Comparison of ENCODE assay signal across 27 mouse cellular contexts in genomic region chr2:133748493-133748892, GRCm38 (mm10).
DNase-seq lines count a peak whose midpoint lies in the region; ATAC-seq lines count a peak whose summit lies in the region.
"Had no signal": no experiment of that assay in that cellular context is flagged by ENCODE, and none has a peak within 500 bp of the region (broad histone marks: within the 10 kb centered on the region; RNA-seq: fewer than 3 reads in every experiment).

No protein-coding gene starts in this region.

- no peak overlapping the region for H3K9ac ChIP-seq in forebrain, embryonic 11.5 days (ENCODE audit: low read length)
- no peak overlapping the region for H3K9ac ChIP-seq in forebrain, embryonic 15.5 days (replicated peaks)
- H3K9ac ChIP-seq in kidney, embryonic 14.5 days (ENCODE audit: low read depth, low read length): no peak overlapping the region
- no peak overlapping the region for H3K9ac ChIP-seq in neural tube, embryonic 12.5 days
- H3K9ac ChIP-seq: embryonic facial prominence, embryonic 13.5 days; heart, embryonic 13.5 days; hindbrain, embryonic 14.5 days had no signal

- no peaks in the 10 kb centered on the region for H3K36me3 ChIP-seq in forebrain, embryonic 11.5 days (ENCODE audit: control insufficient read depth, insufficient read depth, low read length)
- no peaks in the 10 kb centered on the region for H3K36me3 ChIP-seq in forebrain, embryonic 15.5 days
- H3K36me3 ChIP-seq in kidney, embryonic 14.5 days (ENCODE audit: control insufficient read depth, insufficient read depth, low read length): no peaks in the 10 kb centered on the region
- H3K36me3 ChIP-seq in neural tube, embryonic 12.5 days: no peaks in the 10 kb centered on the region
- H3K36me3 ChIP-seq: embryonic facial prominence, embryonic 10.5 days; embryonic facial prominence, embryonic 13.5 days; heart, embryonic 10.5 days; heart, embryonic 13.5 days had no signal

- H3K27ac ChIP-seq in forebrain, embryonic 11.5 days (ENCODE audit: low read depth, low read length): no peak overlapping the region
- no peak overlapping the region for H3K27ac ChIP-seq in forebrain, embryonic 15.5 days (replicated peaks)
- no peak overlapping the region for H3K27ac ChIP-seq in kidney, embryonic 14.5 days (ENCODE audit: low read depth, low read length)
- H3K27ac ChIP-seq in neural tube, embryonic 12.5 days: no peak overlapping the region
- H3K27ac ChIP-seq: embryonic facial prominence, embryonic 10.5 days; embryonic facial prominence, embryonic 13.5 days; heart, adult 2 months; heart, embryonic 10.5 days; heart, embryonic 13.5 days; hindbrain, embryonic 14.5 days; hindbrain, postnatal 0 days had no signal

- H3K27me3 ChIP-seq in forebrain, embryonic 11.5 days (ENCODE audit: control insufficient read depth, insufficient read depth, low read length): no peaks in the 10 kb centered on the region
- no peaks in the 10 kb centered on the region for H3K27me3 ChIP-seq in forebrain, embryonic 15.5 days
- H3K27me3 ChIP-seq in kidney, embryonic 14.5 days (ENCODE audit: control insufficient read depth, insufficient read depth, low read length): no peaks in the 10 kb centered on the region
- no peaks in the 10 kb centered on the region for H3K27me3 ChIP-seq in neural tube, embryonic 12.5 days (replicated peaks)
- H3K27me3 ChIP-seq: embryonic facial prominence, embryonic 13.5 days; heart, embryonic 13.5 days had no signal

- no peaks in the 10 kb centered on the region for H3K4me1 ChIP-seq in forebrain, embryonic 11.5 days (replicated peaks; ENCODE audit: control insufficient read depth, insufficient read depth, low read length)
- no peaks in the 10 kb centered on the region for H3K4me1 ChIP-seq in forebrain, embryonic 15.5 days
- H3K4me1 ChIP-seq in kidney, embryonic 14.5 days (ENCODE audit: control insufficient read depth, insufficient read depth, low read length): no peaks in the 10 kb centered on the region
- H3K4me1 ChIP-seq in neural tube, embryonic 12.5 days: no peaks in the 10 kb centered on the region
- H3K4me1 ChIP-seq: heart, embryonic 10.5 days; heart, embryonic 13.5 days had no signal

- WGBS in forebrain, embryonic 11.5 days: 75% methylated on average over 4 of the region's 4 CpGs
- WGBS in forebrain, embryonic 15.5 days: 29% methylated on average over 4 of the region's 4 CpGs
- WGBS in kidney, embryonic 14.5 days: 28% methylated on average over 4 of the region's 4 CpGs
- WGBS in neural tube, embryonic 12.5 days: 28% methylated on average over 4 of the region's 4 CpGs

- no peak for DNase-seq in forebrain, embryonic 11.5 days (ENCODE audit: low spot score)
- DNase-seq in kidney, postnatal 36 days: no peak
- DNase-seq in neural tube, embryonic 10.5 days (ENCODE audit: extremely low spot score, low spot score): no peak
- DNase-seq: adrenal gland, adult 8-10 months; adrenal gland, postnatal 25 days; cerebellum, adult 11-12 months; cerebellum, adult 8-10 months; cerebellum, postnatal 10 days; cerebellum, postnatal 36 days; embryo, embryonic 11 days; gastrocnemius, postnatal 10 days; gastrocnemius, postnatal 36 days; heart, adult 2 months; heart, postnatal 14 days; heart, postnatal 4 days had no signal

- H3K4me3 ChIP-seq in forebrain, embryonic 11.5 days (ENCODE audit: low read depth, low read length): no peak overlapping the region
- no peak overlapping the region for H3K4me3 ChIP-seq in forebrain, embryonic 15.5 days
- H3K4me3 ChIP-seq in kidney, embryonic 14.5 days (ENCODE audit: low read length): no peak overlapping the region
- no peak overlapping the region for H3K4me3 ChIP-seq in neural tube, embryonic 12.5 days
- H3K4me3 ChIP-seq: embryonic facial prominence, embryonic 10.5 days; embryonic facial prominence, embryonic 13.5 days; erythroblast, embryonic 14.5 days; heart, adult 2 months; heart, embryonic 10.5 days; heart, embryonic 13.5 days had no signal

- H3K9me3 ChIP-seq in forebrain, embryonic 11.5 days (ENCODE audit: control insufficient read depth, low read length): no peaks in the 10 kb centered on the region
- H3K9me3 ChIP-seq in forebrain, embryonic 15.5 days: no peaks in the 10 kb centered on the region
- no peaks in the 10 kb centered on the region for H3K9me3 ChIP-seq in kidney, embryonic 14.5 days (ENCODE audit: control insufficient read depth, low read length)
- H3K9me3 ChIP-seq in neural tube, embryonic 12.5 days: no peaks in the 10 kb centered on the region
- H3K9me3 ChIP-seq: embryonic facial prominence, embryonic 10.5 days; embryonic facial prominence, embryonic 13.5 days; heart, embryonic 10.5 days; heart, embryonic 13.5 days had no signal

- no peak overlapping the region for H3K4me2 ChIP-seq in forebrain, embryonic 11.5 days (ENCODE audit: low read depth, low read length, severe bottlenecking)
- no peak overlapping the region for H3K4me2 ChIP-seq in forebrain, embryonic 15.5 days (replicated peaks)
- H3K4me2 ChIP-seq in kidney, embryonic 14.5 days (replicated peaks; ENCODE audit: low read depth, low read length): no peak overlapping the region
- no peak overlapping the region for H3K4me2 ChIP-seq in neural tube, embryonic 12.5 days (replicated peaks)
- H3K4me2 ChIP-seq: embryonic facial prominence, embryonic 13.5 days; heart, embryonic 13.5 days; hindbrain, embryonic 14.5 days had no signal

- ATAC-seq in forebrain, embryonic 11.5 days (replicated peaks; ENCODE audit: low FRiP score): 0 out of 2 replicates have a peak, but pooled peaks have one; percentile 30
- ATAC-seq in forebrain, embryonic 15.5 days (replicated peaks): no peak
- peak; percentile 77; the same call in 1 of the 2 replicates for ATAC-seq in kidney, embryonic 14.5 days (ENCODE audit: low FRiP score, low TSS enrichment)
- peak; percentile 37; the same call in 1 of the 2 replicates for ATAC-seq in neural tube, embryonic 12.5 days (ENCODE audit: low FRiP score, low read depth)
- ATAC-seq: activated CD4-positive, CD25-positive, alpha-beta regulatory T cell, adult 4 months; forebrain, embryonic 16.5 days; hindbrain, postnatal 0 days had no signal
